Mouse (Mus musculus) thymus, postnatal 14 days (tissue): ENCODE data around the gene B3gat3.
A peak's percentile ranks its signal among the peaks of the same experiment; 100 is the strongest.

ENCODE experiments used
- DNase-seq: peaks from one replicate; pipeline ENCODE4 v3.0.0; 2021

B3gat3 gene

GRCm38 (mm10) chr19:8898576-8898975, 21.6 kb upstream of the B3gat3 start:
- peak; percentile 31 for DNase-seq

- no peak for DNase-seq
These were observed 21.1 kb upstream of the B3gat3 start for GRCm38 (mm10) chr19:8899079-8899478.

- no peak for DNase-seq
These were observed 16.8 kb upstream of the B3gat3 start for GRCm38 (mm10) chr19:8903412-8903811.

GRCm38 (mm10) chr19:8908531-8908930, 11.6 kb upstream of the B3gat3 start:
- no peak for DNase-seq

GRCm38 (mm10) chr19:8911810-8912209, 8.4 kb upstream of the B3gat3 start:
- DNase-seq = no peak

- DNase-seq = no peak
These were observed 6.0 kb upstream of the B3gat3 start for GRCm38 (mm10) chr19:8914212-8914611.

- no peak for DNase-seq
These were observed 1.2 kb upstream of the B3gat3 start for GRCm38 (mm10) chr19:8919000-8919399.

GRCm38 (mm10) chr19:8919684-8920072, 496 bp upstream of the B3gat3 start:
- no peak for DNase-seq

- peak; percentile 39 for DNase-seq
These were observed 690 bp downstream of the B3gat3 start for GRCm38 (mm10) chr19:8920836-8921291.

GRCm38 (mm10) chr19:8921741-8922140, 1.6 kb downstream of the B3gat3 start:
- no peak for DNase-seq

- no peak for DNase-seq
These were observed 6.6 kb downstream of the B3gat3 start for GRCm38 (mm10) chr19:8926766-8927165.

GRCm38 (mm10) chr19:8927891-8928525, 7.8 kb downstream of the B3gat3 start:
- no peak for DNase-seq

- no peak for DNase-seq
These were observed 8.6 kb downstream of the B3gat3 start for GRCm38 (mm10) chr19:8928689-8929223.

- peak; percentile 93 for DNase-seq
These were observed 9.3 kb downstream of the B3gat3 start, which contains the start of the genes Rom1 and Eml3 for GRCm38 (mm10) chr19:8929224-8930088. Gene Rom1 (minus strand): TSS chr19:8929356. Gene Eml3 (plus strand): TSS chr19:8929552.

- DNase-seq = no peak
These were observed 9.9 kb downstream of the B3gat3 start for GRCm38 (mm10) chr19:8930117-8930516.

- no peak for DNase-seq
These were observed 10.6 kb downstream of the B3gat3 start for GRCm38 (mm10) chr19:8930771-8931170.

- no peak for DNase-seq
These were observed 16.6 kb downstream of the B3gat3 start for GRCm38 (mm10) chr19:8936736-8937135.

- DNase-seq = no peak
These were observed 20.5 kb downstream of the B3gat3 start for GRCm38 (mm10) chr19:8940526-8941133.

- DNase-seq = no peak
These were observed 21.0 kb downstream of the B3gat3 start for GRCm38 (mm10) chr19:8941136-8941514.

GRCm38 (mm10) chr19:8941515-8942217, 21.5 kb downstream of the B3gat3 start, which contains the start of gene Mta2:
Gene Mta2 (plus strand): TSS chr19:8941875.
- peak; percentile 99 for DNase-seq

- no peak for DNase-seq
These were observed 22.2 kb downstream of the B3gat3 start for GRCm38 (mm10) chr19:8942276-8942964.

GRCm38 (mm10) chr19:8943047-8943446, 22.9 kb downstream of the B3gat3 start:
- DNase-seq = no peak
